Mouse (Mus musculus): ENCODE data around the gene Kiss1.
A peak's percentile ranks its signal among the peaks of the same experiment; 100 is the strongest.

Gene Kiss1

DNA sequence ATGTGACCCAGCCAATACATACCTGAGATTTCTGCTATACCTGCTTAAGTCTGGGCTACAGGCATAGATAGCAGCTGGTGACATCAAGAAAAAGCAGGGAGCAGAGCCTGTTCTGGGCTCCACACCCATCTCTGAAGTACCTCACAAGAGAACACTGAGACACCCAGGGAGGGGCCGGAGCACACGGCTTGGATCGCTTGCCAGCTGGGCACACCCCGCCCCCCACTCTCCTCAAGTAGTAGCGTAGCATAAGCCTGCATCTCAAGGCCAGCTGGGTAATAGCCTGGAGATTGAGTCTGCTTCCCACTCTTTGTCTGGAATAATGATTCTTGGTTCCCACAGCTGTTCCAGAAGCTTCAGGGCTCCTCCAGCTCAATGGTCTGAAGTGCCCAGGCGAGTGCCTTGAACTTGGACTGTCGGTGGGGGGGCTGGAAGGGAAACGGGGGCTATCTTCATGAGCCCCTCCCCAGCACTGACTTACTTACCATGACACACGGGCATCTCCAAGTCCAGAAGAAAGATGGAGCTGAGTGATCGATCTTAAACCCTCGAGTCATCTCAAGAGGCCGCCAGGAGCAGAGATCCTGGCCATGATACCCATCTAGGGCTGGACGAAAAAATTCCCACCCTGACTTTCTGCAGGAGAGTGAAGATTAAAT, at the start of gene Kiss1:
Kiss1 (plus strand) TSS at position 609 of the 659 bp plus-strand sequence.
- no peak for DNase-seq (ENCODE audit: low spot score)

- no peak for DNase-seq (ENCODE audit: low spot score)
Observed at GRCm38 (mm10) chr1:133274163-133274562, 47.5 kb upstream of the Kiss1 start.

DNA sequence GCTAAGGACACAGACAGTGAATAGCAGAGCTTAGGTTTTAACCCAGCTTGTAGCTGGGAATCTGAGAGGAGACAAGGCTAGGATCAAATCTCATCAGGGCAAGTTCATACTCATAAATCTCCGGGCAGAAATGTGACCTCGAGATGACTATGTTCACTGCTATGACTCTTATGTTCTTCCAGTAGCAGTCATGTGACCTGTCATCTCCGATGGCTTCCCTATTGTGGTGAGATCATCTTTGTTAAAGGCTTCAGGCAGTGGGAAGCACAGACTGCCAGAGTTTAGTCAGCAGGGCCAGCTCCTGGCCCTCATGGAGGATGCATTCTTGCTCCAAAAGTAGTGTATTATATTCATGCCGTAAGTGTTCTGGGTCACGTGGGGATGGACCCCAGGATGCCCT, 44.7 kb upstream of the Kiss1 start:
- no peak for DNase-seq (ENCODE audit: low spot score)

DNA sequence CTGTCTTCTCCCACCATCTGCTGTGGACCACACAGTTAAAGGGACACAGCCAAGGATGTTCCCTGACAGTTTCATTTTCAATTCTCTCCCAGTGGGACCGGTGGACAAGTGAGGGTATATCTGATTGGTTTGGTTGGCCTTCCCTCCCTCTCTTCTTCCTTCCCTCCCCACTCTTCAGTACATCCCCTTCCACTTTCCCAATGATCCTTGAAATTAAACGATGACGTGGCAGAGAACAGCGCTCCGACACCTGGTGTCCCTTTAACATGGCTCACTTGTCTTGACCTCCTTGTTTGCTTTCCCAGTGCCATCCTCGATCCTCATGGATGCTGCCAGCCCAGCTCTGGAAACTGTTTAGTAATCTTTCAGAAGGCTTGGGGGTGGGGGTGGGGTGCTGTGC, 43.1 kb upstream of the Kiss1 start:
- no peak for DNase-seq (ENCODE audit: low spot score)

DNA sequence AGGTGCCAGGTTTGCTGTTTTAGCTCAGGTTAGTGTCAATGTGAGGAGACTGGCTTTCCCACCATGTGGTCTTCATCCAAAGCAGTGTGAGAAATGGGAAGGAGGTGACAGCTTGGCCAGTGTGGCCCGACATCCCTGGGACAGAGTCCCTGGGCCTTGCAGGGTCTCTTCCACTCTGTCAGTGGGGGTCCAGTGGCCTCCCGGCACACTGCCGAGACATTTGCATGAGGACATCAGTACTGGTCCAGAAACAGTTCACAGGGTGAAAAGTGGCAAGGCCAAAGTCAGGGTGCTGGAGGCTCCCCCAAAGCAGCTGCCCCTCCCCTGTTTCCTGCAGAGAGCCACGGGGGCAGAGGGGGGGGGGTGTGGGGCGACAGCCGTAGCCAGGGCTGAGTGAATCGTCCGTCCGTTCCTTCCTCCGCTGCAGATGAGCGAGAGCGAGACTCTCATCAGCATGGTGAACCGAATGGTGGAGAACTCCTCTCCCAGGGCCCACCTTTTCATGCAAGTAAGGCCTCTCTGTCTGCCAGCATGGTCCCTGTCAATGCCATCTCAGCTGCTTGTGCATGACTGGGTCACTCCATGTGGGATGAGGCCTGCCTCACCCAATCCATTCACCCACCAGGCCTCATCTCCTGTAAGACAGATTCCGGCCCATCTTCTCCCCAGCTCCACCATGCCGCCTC, 42.6 kb upstream of the Kiss1 start:
- no peak for DNase-seq (ENCODE audit: low spot score)

- DNase-seq (ENCODE audit: low spot score) = no peak
Observed at GRCm38 (mm10) chr1:133279632-133280093, 42.0 kb upstream of the Kiss1 start.

- DNase-seq (ENCODE audit: low spot score) = no peak
Observed at GRCm38 (mm10) chr1:133280537-133280936, 41.1 kb upstream of the Kiss1 start.

DNA sequence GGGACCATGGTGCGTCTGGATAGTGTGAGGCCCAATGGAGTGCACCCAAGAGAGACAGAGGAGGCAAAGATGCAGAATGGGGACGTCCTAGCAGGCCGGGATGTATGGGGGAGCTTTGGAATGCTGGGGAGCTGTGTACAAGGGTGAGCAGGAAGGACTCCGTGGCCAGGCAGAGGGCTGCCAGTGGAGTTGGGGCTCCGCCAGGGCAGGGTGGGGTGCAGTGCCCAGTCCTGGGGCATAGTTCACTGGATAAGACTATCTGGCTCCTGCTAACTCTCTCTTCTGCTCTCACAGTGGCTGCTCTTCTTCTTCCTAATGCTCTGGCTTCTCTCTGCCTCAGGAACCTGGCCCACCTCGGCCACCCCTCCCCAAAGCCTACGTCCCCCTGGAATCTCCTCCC, 35.8 kb upstream of the Kiss1 start:
- DNase-seq (ENCODE audit: low spot score) = no peak

GRCm38 (mm10) chr1:133287051-133287450, 34.6 kb upstream of the Kiss1 start:
- DNase-seq (ENCODE audit: low spot score) = no peak

GRCm38 (mm10) chr1:133287880-133288279, 33.8 kb upstream of the Kiss1 start:
- no peak for DNase-seq (ENCODE audit: low spot score)

- DNase-seq (ENCODE audit: low spot score) = no peak
Observed at GRCm38 (mm10) chr1:133291888-133292287, 29.8 kb upstream of the Kiss1 start.

DNA sequence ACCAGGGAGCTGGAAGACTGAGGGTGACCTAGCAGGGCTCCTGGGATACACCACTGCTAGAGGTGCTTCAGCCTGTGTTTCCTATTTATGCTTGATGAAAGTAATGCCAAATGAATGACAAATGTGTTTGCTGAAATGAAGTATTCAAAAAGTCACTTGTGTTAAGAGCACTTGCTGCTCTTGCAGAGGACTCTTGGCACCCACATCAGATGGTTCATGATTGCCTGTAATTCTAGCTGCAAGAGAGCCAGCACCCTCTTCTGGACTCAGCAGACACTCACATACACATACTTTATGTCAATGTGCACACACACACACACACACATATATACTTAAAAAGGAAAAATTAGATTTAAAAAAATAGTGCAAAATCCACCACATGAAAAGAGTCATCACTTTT, 29.1 kb upstream of the Kiss1 start:
- no peak for DNase-seq (ENCODE audit: low spot score)

GRCm38 (mm10) chr1:133296376-133296775, 25.3 kb upstream of the Kiss1 start:
- no peak for DNase-seq (ENCODE audit: low spot score)

GRCm38 (mm10) chr1:133298816-133299215, 22.9 kb upstream of the Kiss1 start:
- DNase-seq (ENCODE audit: low spot score) = no peak

- DNase-seq (ENCODE audit: low spot score) = no peak
Observed at GRCm38 (mm10) chr1:133302540-133302939, 19.1 kb upstream of the Kiss1 start.

DNA sequence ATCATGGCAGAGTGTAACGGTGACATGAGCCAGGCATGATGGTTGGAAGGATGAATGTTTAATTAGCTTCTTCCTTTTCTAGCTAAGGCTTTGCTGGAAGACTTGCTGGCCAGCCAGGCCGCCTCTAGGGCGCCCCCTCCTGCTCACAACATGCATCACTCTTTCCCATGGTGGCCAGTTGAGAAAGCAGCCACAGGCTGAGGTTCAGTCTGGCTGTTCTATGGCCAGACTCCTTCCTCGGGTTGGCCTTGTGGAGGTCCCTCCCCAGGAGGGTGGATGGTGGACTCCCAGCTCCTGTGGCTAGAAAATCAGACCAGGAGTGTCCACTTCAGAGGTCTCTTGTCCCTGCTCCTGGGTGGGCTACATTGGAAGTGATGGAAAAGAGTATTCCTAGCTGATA, 14.8 kb upstream of the Kiss1 start:
- DNase-seq (ENCODE audit: low spot score) = peak; percentile 49

DNA sequence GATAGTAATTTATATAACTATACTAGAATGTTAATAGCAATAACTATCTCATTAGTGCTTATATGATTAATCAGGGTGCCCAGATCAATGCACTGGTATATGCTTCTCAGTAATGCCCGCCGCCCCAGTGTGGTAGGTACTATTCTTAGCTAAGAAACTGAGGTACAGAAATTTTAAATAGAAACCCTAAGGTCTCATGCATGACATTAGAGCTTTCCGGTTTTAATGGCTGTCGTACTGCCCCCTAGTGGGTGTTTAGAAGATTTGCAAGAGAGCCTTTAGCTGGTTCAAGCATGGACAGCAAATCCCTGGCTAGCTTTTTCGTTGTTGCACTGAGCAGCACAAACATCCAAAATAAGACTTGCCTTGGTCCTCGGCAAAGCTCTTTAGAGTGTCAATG, 14.4 kb upstream of the Kiss1 start:
- DNase-seq (ENCODE audit: low spot score) = no peak

DNA sequence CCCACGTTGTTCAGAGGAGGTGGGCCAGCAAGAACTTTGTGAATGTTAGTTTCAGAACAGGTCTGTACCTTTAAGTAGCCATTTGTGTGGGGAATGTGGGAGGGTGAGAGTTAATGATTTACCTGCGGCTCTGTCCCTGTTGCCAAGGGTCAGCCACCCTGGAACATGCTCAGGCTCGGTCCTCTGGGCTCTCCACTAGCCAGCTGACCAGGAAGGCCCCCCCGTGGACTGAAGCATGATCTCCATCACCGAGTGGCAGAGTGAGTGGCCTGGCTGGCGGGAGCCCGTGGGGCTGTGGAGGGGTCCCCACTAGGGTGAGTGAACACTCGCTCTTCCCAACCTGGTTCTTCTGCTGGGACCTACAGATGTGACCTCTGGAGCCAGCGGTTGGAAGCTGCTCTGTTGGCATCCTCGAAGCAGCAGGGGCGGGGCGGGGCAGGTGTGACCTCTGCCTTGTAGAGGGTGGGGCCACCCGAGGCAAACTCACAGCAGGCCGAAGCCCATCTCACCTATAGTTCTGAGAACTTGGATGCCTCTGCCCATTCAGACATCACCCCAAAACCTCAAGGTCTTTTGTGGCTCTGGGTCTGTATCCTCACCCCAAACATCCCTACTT, 11.9 kb upstream of the Kiss1 start, which contains the start of gene Golt1a:
Golt1a (plus strand) TSS at position 149 of the 616 bp plus-strand sequence.
- no peak for DNase-seq (ENCODE audit: low spot score)

DNA sequence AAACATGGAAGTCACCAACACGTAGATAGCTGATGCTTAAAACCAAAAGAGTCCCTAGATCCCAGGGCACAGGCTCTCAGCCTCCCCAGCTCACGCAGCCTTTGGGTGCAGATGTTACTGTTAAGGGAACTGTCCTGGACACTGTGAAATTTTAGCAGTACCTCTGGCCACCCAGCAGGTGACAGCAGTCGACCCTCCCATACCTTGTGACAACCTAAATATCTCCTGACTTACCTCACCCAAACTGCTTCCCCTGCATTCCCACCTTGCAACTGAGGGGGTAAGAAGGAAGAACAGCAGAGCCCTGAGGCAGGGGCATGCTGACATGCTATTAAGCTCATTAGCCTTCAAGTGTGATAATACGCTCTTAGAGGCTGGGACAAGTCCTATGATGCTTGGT, 10.4 kb upstream of the Kiss1 start:
- DNase-seq (ENCODE audit: low spot score) = no peak

DNA sequence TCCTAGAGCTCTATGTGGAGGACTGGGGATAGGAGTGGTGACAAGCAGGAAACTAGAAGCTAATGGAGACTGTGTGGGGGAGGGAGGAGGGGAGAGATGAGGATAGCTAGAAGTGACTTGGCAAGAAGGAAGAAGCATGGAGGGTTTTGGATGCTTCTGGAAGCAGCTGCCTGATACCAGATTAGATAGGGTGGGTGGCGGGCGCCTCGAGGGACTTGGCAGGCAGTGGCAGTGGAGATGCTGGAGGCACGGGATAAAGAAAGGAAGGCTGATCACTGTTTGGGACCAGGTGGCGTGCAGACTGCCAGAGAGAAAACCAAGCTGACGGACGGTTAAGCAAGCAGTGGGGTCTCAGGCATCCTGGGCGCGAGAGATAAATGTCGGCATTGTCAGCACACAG, 9.7 kb upstream of the Kiss1 start:
- peak; percentile 66 for DNase-seq (ENCODE audit: low spot score)

DNA sequence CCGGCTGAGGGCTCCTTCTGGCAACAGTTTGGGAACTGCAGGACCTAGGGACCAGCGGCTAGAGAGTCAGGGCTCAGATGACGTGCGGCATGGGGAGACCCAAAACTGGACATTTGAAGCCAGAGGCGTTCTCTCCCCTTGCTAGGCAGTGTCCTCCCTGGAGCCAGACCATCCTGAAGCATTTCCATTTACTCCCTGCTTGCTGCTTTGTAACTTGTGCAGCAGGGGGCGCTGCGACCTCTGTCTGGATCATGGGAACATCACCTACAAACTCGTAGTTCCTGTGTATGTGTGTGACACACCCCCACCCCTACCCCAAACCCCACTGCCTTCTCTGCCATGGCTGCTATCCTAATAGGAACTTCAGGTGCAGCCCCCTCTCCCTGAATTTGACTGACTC, 7.3 kb upstream of the Kiss1 start:
- DNase-seq (ENCODE audit: low spot score) = no peak

DNA sequence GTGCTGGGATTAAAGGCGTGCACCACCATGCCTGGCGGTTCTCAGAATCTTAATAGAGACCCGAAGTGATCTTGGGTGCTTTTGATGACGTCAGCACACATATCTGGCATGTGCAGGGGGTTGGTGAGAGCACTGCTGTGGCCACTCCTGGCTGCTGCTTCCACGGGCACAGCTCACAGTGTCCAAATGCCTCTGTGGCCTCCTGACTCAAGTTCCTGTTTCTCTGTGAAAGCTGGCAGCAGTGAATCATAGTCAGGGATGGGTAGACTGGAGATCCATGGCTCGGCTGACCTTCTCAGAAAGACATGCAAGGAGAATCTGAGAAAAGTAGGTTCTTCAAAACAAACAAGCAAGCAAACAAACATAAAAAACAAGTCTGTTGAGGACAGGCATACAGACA, 5.9 kb upstream of the Kiss1 start:
- no peak for DNase-seq (ENCODE audit: low spot score)

GRCm38 (mm10) chr1:133316577-133316976, 5.1 kb upstream of the Kiss1 start:
- DNase-seq (ENCODE audit: low spot score) = no peak

All from left cerebral cortex, adult 11 months (tissue).